Mouse (Mus musculus) bone marrow macrophage, adult 2 months (primary cell): ENCODE measurements around the gene Zfyve26. TPM values are rescaled to one million over a fixed set of nuclear protein-coding genes. Genes with fewer than 3 reads are reported as not detected.

Experiments
- H3K27ac ChIP-seq: 2 replicates; pipeline ENCODE4 v1.5.1; 2012; ENCODE audit warnings: low read depth, low read length; ENCODE audit not compliant: insufficient read depth
- H3K4me1 ChIP-seq: 2 replicates; pipeline ENCODE4 v1.6.1; 2012; ENCODE audit warnings: low read length; ENCODE audit not compliant: control insufficient read depth, insufficient read depth
- H3K4me3 ChIP-seq: 2 replicates; pipeline ENCODE4 v1.5.1; 2012; ENCODE audit warnings: mild to moderate bottlenecking, low read length, moderate library complexity; ENCODE audit not compliant: insufficient read depth
- CTCF ChIP-seq: IDR thresholded peaks from 2 replicates; pipeline ENCODE4 v1.5.1; 2012; ENCODE audit warnings: low read depth, mild to moderate bottlenecking, low read length, moderate library complexity
- POLR2A ChIP-seq: IDR thresholded peaks from 2 replicates; pipeline ENCODE4 v1.6.1; 2012; ENCODE audit warnings: mild to moderate bottlenecking, low read depth, low read length, borderline replicate concordance
- polyA plus RNA-seq: library from polyadenylated mRNA; stranded (reverse); fragments of >200 nt; gene quantifications from 2 replicates; pipeline ENCODE4 v1.2.4, GENCODE M21; 2012; ENCODE audit not compliant: missing spikeins, insufficient read depth, insufficient read length

Zfyve26 gene
- polyA plus RNA-seq, 1 experiment: 30.8 TPM

GRCm38 (mm10) chr12:79320895-79321294, 24.8 kb upstream of the Zfyve26 start:
- Histone ChIP-seq H3K27ac (peak overlapping the region; percentile 69), H3K4me1 (peaks cover 25% of the 10 kb centered on the region), H3K4me3 (no peak overlapping the region)
- TF ChIP-seq POLR2A: no peak
- no peak for TF ChIP-seq CTCF

- TF ChIP-seq POLR2A (no peak), CTCF (no peak)
- Histone ChIP-seq H3K4me3 (no peak overlapping the region), H3K27ac (no peak overlapping the region), H3K4me1 (peaks cover 23% of the 10 kb centered on the region)
Measured at GRCm38 (mm10) chr12:79317339-79317738, 21.2 kb upstream of the Zfyve26 start.

- Histone ChIP-seq H3K27ac (no peak overlapping the region), H3K4me3 (no peak overlapping the region), H3K4me1 (peaks cover 3% of the 10 kb centered on the region)
- TF ChIP-seq POLR2A (no peak), CTCF (no peak)
Measured at GRCm38 (mm10) chr12:79313721-79314120, 17.6 kb upstream of the Zfyve26 start.

GRCm38 (mm10) chr12:79306013-79306412, 9.9 kb upstream of the Zfyve26 start:
- TF ChIP-seq CTCF (no peak), POLR2A (no peak)
- H3K4me3 ChIP-seq: no peak overlapping the region
- H3K27ac ChIP-seq: no peak overlapping the region
- H3K4me1 ChIP-seq: no peaks in the 10 kb centered on the region

- Histone ChIP-seq H3K4me3 (no peak overlapping the region), H3K27ac (no peak overlapping the region), H3K4me1 (no peaks in the 10 kb centered on the region)
- no peak for TF ChIP-seq POLR2A
- no peak for TF ChIP-seq CTCF
Measured at GRCm38 (mm10) chr12:79305131-79305530, 9.0 kb upstream of the Zfyve26 start.

GRCm38 (mm10) chr12:79301802-79302201, 5.7 kb upstream of the Zfyve26 start:
- TF ChIP-seq POLR2A: no peak
- Histone ChIP-seq H3K4me1 (no peaks in the 10 kb centered on the region), H3K4me3 (no peak overlapping the region), H3K27ac (no peak overlapping the region)

GRCm38 (mm10) chr12:79297884-79298636, 2.0 kb upstream of the Zfyve26 start:
- Histone ChIP-seq H3K4me1 (peaks cover 9% of the 10 kb centered on the region), H3K27ac (peak overlapping the region; percentile 59), H3K4me3 (peak overlapping the region; percentile 86)
- TF ChIP-seq POLR2A (no peak), CTCF (no peak)

GRCm38 (mm10) chr12:79297121-79297576, 1.0 kb upstream of the Zfyve26 start, which contains the start of gene Rad51b:
Rad51b (plus strand) TSS chr12:79297282.
- Histone ChIP-seq H3K4me3 (peak within 1 kb of the TSS; percentile 86), H3K27ac (peak within 1 kb of the TSS; percentile 81), H3K4me1 (peaks cover 12% of the 10 kb centered on the region)
- TF ChIP-seq CTCF (no peak), POLR2A (no peak)

GRCm38 (mm10) chr12:79292874-79293273, 3.2 kb downstream of the Zfyve26 start:
- H3K4me3 ChIP-seq: no peak overlapping the region
- TF ChIP-seq POLR2A: no peak
- no peak for TF ChIP-seq CTCF
- no peak overlapping the region for H3K27ac ChIP-seq
- H3K4me1 ChIP-seq: peaks cover 12% of the 10 kb centered on the region

GRCm38 (mm10) chr12:79282595-79282994, 13.5 kb downstream of the Zfyve26 start:
- Histone ChIP-seq H3K4me3 (no peak overlapping the region), H3K4me1 (no peaks in the 10 kb centered on the region), H3K27ac (no peak overlapping the region)
- TF ChIP-seq POLR2A: no peak
- no peak for TF ChIP-seq CTCF
